Mouse (Mus musculus) liver, adult 2 months (tissue): ENCODE data around the gene Zbtb20.

ENCODE experiments used
- CTCF ChIP-seq: fragments of 200-500 bp; IDR thresholded peaks from 2 replicates; pipeline ENCODE4 v1.5.1; 2011; ENCODE audit warnings: low read depth, low read length, control low read depth
- POLR2A ChIP-seq: fragments of 200-500 bp; IDR thresholded peaks from 2 replicates; pipeline ENCODE4 v1.6.1; 2011; ENCODE audit warnings: low read length, control low read depth; ENCODE audit not compliant: insufficient read depth; ENCODE audit errors: extremely low read depth

DNA sequence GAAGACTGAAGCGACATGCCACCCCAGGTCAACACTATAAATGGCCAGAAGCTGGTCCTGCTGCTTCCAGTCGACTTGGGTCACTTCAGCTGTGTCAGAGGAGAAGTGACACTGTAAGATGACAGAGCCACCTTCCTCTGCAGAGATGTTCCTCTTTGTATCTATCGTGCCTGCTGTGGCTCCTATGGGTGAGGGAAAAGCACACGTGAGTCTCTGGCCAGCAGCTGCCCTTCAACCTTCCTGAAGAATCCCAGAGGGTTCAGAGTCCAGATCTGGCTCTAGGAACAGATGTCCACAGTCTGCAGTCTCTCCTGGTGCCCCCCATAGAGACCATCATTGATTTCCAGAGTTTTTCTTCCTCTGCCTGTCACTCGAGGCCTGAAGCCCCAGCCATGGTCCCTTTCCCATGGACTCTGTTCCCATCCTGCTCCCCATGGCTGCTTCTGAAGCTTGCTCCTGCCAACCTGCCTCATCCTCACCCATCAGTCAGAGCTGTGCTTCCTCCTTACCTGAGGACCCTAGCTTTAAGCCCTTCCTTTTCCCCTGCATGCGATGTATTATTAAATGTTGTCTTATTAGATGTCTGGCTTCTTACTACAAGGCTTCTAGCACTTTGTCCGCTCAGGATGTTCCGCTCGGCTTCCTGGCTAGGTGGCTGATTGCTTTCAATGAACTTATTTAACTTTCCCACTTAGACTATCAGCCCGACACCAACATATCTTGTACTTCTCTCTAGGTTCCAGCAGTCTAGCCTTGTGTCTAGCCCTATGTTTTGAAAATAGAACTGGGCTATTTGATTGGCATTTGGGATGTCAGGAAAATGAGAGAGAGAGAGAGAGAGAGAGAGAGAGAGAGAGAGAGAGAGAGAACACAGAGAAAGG is 786.7 kb downstream of the Zbtb20 start:
- TF ChIP-seq CTCF (no peak), POLR2A (no peak)
